Mouse (Mus musculus): ENCODE data around the gene Tnfrsf8.
"Not testable (repeated sequence)": the region's sequence is repeated elsewhere in the genome, so short reads cannot be mapped to it uniquely, and the experiment has no call there.

Tnfrsf8 gene

GRCm38 (mm10) chr4:145310859-145311258 lies 4.1 kb downstream of the Tnfrsf8 start:
- no peak for DNase-seq (ENCODE audit: low spot score in 2 of 2)

GRCm38 (mm10) chr4:145306422-145306821 lies 8.5 kb downstream of the Tnfrsf8 start:
- DNase-seq (ENCODE audit: low spot score in 2 of 2): no peak

GRCm38 (mm10) chr4:145305661-145306362 lies 9.2 kb downstream of the Tnfrsf8 start:
- DNase-seq (ENCODE audit: low spot score in 2 of 2): not testable (repeated sequence)

GRCm38 (mm10) chr4:145304109-145304508 lies 10.9 kb downstream of the Tnfrsf8 start:
- no peak for DNase-seq (ENCODE audit: low spot score in 2 of 2)

GRCm38 (mm10) chr4:145302106-145302505 lies 12.9 kb downstream of the Tnfrsf8 start:
- DNase-seq (ENCODE audit: low spot score in 2 of 2): peak; percentile 35 to 41

GRCm38 (mm10) chr4:145300210-145300927 lies 14.6 kb downstream of the Tnfrsf8 start:
- peak in 1 of 2 experiments; percentile 42 for DNase-seq (ENCODE audit: low spot score in 2 of 2)

GRCm38 (mm10) chr4:145299355-145299754 lies 15.6 kb downstream of the Tnfrsf8 start:
- no peak for DNase-seq (ENCODE audit: low spot score in 2 of 2)

GRCm38 (mm10) chr4:145298846-145299245 lies 16.1 kb downstream of the Tnfrsf8 start:
- DNase-seq (ENCODE audit: low spot score in 2 of 2): no peak

GRCm38 (mm10) chr4:145295589-145296300 lies 19.2 kb downstream of the Tnfrsf8 start:
- peak; percentile 66 to 80 for DNase-seq (ENCODE audit: low spot score in 2 of 2)

GRCm38 (mm10) chr4:145294588-145294987 lies 20.4 kb downstream of the Tnfrsf8 start:
- DNase-seq (ENCODE audit: low spot score in 2 of 2): no peak

GRCm38 (mm10) chr4:145286369-145287120 lies 28.4 kb downstream of the Tnfrsf8 start:
- DNase-seq (ENCODE audit: low spot score in 2 of 2): peak; percentile 54 to 76

- DNase-seq (ENCODE audit: low spot score in 2 of 2): no peak
Observed at GRCm38 (mm10) chr4:145284675-145285074, 30.3 kb downstream of the Tnfrsf8 start.

- no peak for DNase-seq (ENCODE audit: low spot score in 2 of 2)
Observed at GRCm38 (mm10) chr4:145283441-145283840, 31.5 kb downstream of the Tnfrsf8 start.

GRCm38 (mm10) chr4:145280966-145281365 lies 34.0 kb downstream of the Tnfrsf8 start:
- DNase-seq (ENCODE audit: low spot score in 2 of 2): no peak

- DNase-seq (ENCODE audit: low spot score in 2 of 2): no peak
Observed at GRCm38 (mm10) chr4:145278724-145279370, 36.1 kb downstream of the Tnfrsf8 start.

GRCm38 (mm10) chr4:145278231-145278630 lies 36.7 kb downstream of the Tnfrsf8 start:
- DNase-seq (ENCODE audit: low spot score in 2 of 2): no peak

- DNase-seq (ENCODE audit: low spot score in 2 of 2): no peak
Observed at GRCm38 (mm10) chr4:145276368-145277249, 38.4 kb downstream of the Tnfrsf8 start.

GRCm38 (mm10) chr4:145274887-145275286 lies 40.1 kb downstream of the Tnfrsf8 start:
- DNase-seq (ENCODE audit: low spot score in 2 of 2): no peak

GRCm38 (mm10) chr4:145273923-145274322 lies 41.0 kb downstream of the Tnfrsf8 start:
- DNase-seq (ENCODE audit: low spot score in 2 of 2): no peak

GRCm38 (mm10) chr4:145272763-145273162 lies 42.2 kb downstream of the Tnfrsf8 start:
- DNase-seq (ENCODE audit: low spot score in 2 of 2): no peak
